Mouse (Mus musculus) limb, embryonic 15.5 days (tissue): ENCODE measurements around the gene 4930452B06Rik. TPM values are rescaled to one million over a fixed set of nuclear protein-coding genes. Genes with fewer than 3 reads are reported as not detected.
"Not testable (repeated sequence)": the region's sequence is repeated elsewhere in the genome, so short reads cannot be mapped to it uniquely, and the experiment has no call there.

ENCODE experiments used
- ATAC-seq: fragments of 200-750 bp; cut with Nextera tagmentation; 2 replicates; pipeline ENCODE4 v1.8.0; 2017; ENCODE audit warnings: low read depth, moderate TSS enrichment; ENCODE audit not compliant: insufficient number of reproducible peaks, low FRiP score, low TSS enrichment
- H3K27ac ChIP-seq: fragments of 300-500 bp; sonication (generic); 2 replicates; pipeline ENCODE4 v1.5.1; 2015; ENCODE audit warnings: moderate library complexity, mild to moderate bottlenecking, inconsistent platforms
- H3K27me3 ChIP-seq: fragments of 300-500 bp; sonication (generic); 2 replicates; pipeline ENCODE4 v1.6.1; 2015; ENCODE audit warnings: inconsistent platforms
- H3K36me3 ChIP-seq: fragments of 300-500 bp; sonication (generic); 2 replicates; pipeline ENCODE4 v1.6.1; 2015; ENCODE audit warnings: inconsistent platforms
- H3K4me1 ChIP-seq: fragments of 300-500 bp; sonication (generic); 2 replicates; pipeline ENCODE4 v1.6.1; 2015; ENCODE audit warnings: inconsistent platforms
- H3K4me2 ChIP-seq: fragments of 300-500 bp; sonication (generic); 2 replicates; pipeline ENCODE4 v1.6.1; 2015; ENCODE audit warnings: mild to moderate bottlenecking, inconsistent platforms
- H3K4me3 ChIP-seq: fragments of 300-500 bp; sonication (generic); 2 replicates; pipeline ENCODE4 v1.5.1; 2015; ENCODE audit warnings: mild to moderate bottlenecking, inconsistent platforms
- H3K9ac ChIP-seq: fragments of 300-500 bp; sonication (generic); 2 replicates; pipeline ENCODE4 v1.6.1; 2015; ENCODE audit warnings: inconsistent platforms
- H3K9me3 ChIP-seq: fragments of 300-500 bp; sonication (generic); 2 replicates; pipeline ENCODE4 v1.6.1; 2016; ENCODE audit warnings: inconsistent platforms
- WGBS: fragments of 180-500 bp; shearing (Covaris S2); methylation state at CpG from one replicate; pipeline ENCODE4 v1.1.7; 2015; 5-methylcytosine and 5-hydroxymethylcytosine counted together
- polyA plus RNA-seq: library from polyadenylated mRNA; unstranded; fragments of >200 nt; fragmentation: Nextera tagmentation; extraction: Ambion mirVana; gene quantifications from 2 replicates; pipeline ENCODE4 v1.2.1, GENCODE M21; 2015

The 4930452B06Rik gene
- polyA plus RNA-seq, 1 experiment from 2014 or later, result 3.8 TPM

- H3K27ac ChIP-seq, result no peak overlapping the region
- 83% methylated on average over 5 of the region's 5 CpGs for WGBS
- H3K27me3 ChIP-seq, result no peaks in the 10 kb centered on the region
- H3K4me1 ChIP-seq, result 0 out of 2 replicates have a peak, but pooled peaks cover 2% of the 10 kb centered on the region
- H3K36me3 ChIP-seq, result no peaks in the 10 kb centered on the region
- no peak overlapping the region for H3K9ac ChIP-seq
- ATAC-seq, result no peak
- H3K9me3 ChIP-seq, result no peaks in the 10 kb centered on the region
- H3K4me3 ChIP-seq, result no peak overlapping the region
- no peak overlapping the region for H3K4me2 ChIP-seq
These were observed 45.5 kb downstream of the 4930452B06Rik start for GRCm38 (mm10) chr14:8620580-8620979.

GRCm38 (mm10) chr14:8615636-8616035, 50.4 kb downstream of the 4930452B06Rik start:
- WGBS, result 41% methylated on average over 7 of the region's 7 CpGs
- Histone ChIP-seq H3K36me3 (no peaks in the 10 kb centered on the region), H3K9me3 (no peaks in the 10 kb centered on the region), H3K27ac (no peak overlapping the region), H3K4me3 (no peak overlapping the region), H3K9ac (no peak overlapping the region), H3K27me3 (no peaks in the 10 kb centered on the region), H3K4me1 (0 out of 2 replicates have a peak, but pooled peaks cover 2% of the 10 kb centered on the region), H3K4me2 (no peak overlapping the region)
- ATAC-seq, result no peak

GRCm38 (mm10) chr14:8614430-8614829, 51.6 kb downstream of the 4930452B06Rik start:
- H3K4me3 ChIP-seq, ATAC-seq, H3K27me3 ChIP-seq, H3K27ac ChIP-seq, H3K9me3 ChIP-seq, H3K4me2 ChIP-seq, H3K9ac ChIP-seq, H3K4me1 ChIP-seq, H3K36me3 ChIP-seq: not testable (repeated sequence)
- WGBS, result 81% methylated on average over 1 of the region's 1 CpGs

GRCm38 (mm10) chr14:8612080-8612479, 54.0 kb downstream of the 4930452B06Rik start:
- Histone ChIP-seq H3K9me3 (no peaks in the 10 kb centered on the region), H3K4me2 (no peak overlapping the region), H3K4me3 (no peak overlapping the region), H3K9ac (no peak overlapping the region), H3K27me3 (no peaks in the 10 kb centered on the region), H3K27ac (no peak overlapping the region), H3K36me3 (no peaks in the 10 kb centered on the region), H3K4me1 (0 out of 2 replicates have a peak, but pooled peaks cover 2% of the 10 kb centered on the region)
- ATAC-seq, result no peak

GRCm38 (mm10) chr14:8610108-8610507, 55.9 kb downstream of the 4930452B06Rik start:
- WGBS, result 74% methylated on average over 3 of the region's 3 CpGs
- Histone ChIP-seq H3K4me2 (no peak overlapping the region), H3K4me1 (no peaks in the 10 kb centered on the region), H3K36me3 (no peaks in the 10 kb centered on the region), H3K27me3 (no peaks in the 10 kb centered on the region), H3K9ac (no peak overlapping the region), H3K4me3 (no peak overlapping the region), H3K9me3 (no peaks in the 10 kb centered on the region), H3K27ac (no peak overlapping the region)
- ATAC-seq, result no peak

- ATAC-seq, result no peak
- no peaks in the 10 kb centered on the region for H3K9me3 ChIP-seq
- no peak overlapping the region for H3K4me3 ChIP-seq
- H3K27me3 ChIP-seq, result no peaks in the 10 kb centered on the region
- no peaks in the 10 kb centered on the region for H3K4me1 ChIP-seq
- WGBS, result 3% methylated on average over 3 of the region's 3 CpGs
- H3K4me2 ChIP-seq, result no peak overlapping the region
- H3K27ac ChIP-seq, result no peak overlapping the region
- no peaks in the 10 kb centered on the region for H3K36me3 ChIP-seq
- no peak overlapping the region for H3K9ac ChIP-seq
These were observed 57.4 kb downstream of the 4930452B06Rik start for GRCm38 (mm10) chr14:8608559-8609171.

GRCm38 (mm10) chr14:8604898-8605297, 61.1 kb downstream of the 4930452B06Rik start:
- Histone ChIP-seq H3K27me3 (no peaks in the 10 kb centered on the region), H3K9me3 (no peaks in the 10 kb centered on the region), H3K9ac (no peak overlapping the region), H3K4me2 (no peak overlapping the region), H3K36me3 (no peaks in the 10 kb centered on the region), H3K4me3 (no peak overlapping the region), H3K4me1 (no peaks in the 10 kb centered on the region), H3K27ac (no peak overlapping the region)
- WGBS, result 56% methylated on average over 2 of the region's 2 CpGs
- ATAC-seq, result no peak

- ATAC-seq, result no peak
- Histone ChIP-seq H3K27me3 (no peaks in the 10 kb centered on the region), H3K36me3 (no peaks in the 10 kb centered on the region)
These were observed 81.0 kb downstream of the 4930452B06Rik start for GRCm38 (mm10) chr14:8585031-8585430.

GRCm38 (mm10) chr14:8551006-8551405, 115.0 kb downstream of the 4930452B06Rik start:
- not testable (repeated sequence) for H3K27me3 ChIP-seq, H3K27ac ChIP-seq, H3K4me1 ChIP-seq, H3K9ac ChIP-seq, H3K36me3 ChIP-seq, H3K9me3 ChIP-seq, H3K4me2 ChIP-seq, ATAC-seq, H3K4me3 ChIP-seq
- WGBS, result 86% methylated on average over 2 of the region's 2 CpGs

More at GRCm38 (mm10) chr14:8585031-8585430, 81.0 kb downstream of the 4930452B06Rik start:
- H3K27ac ChIP-seq, result no peak overlapping the region
- H3K9ac ChIP-seq, result no peak overlapping the region
- WGBS, result 92% methylated on average over 1 of the region's 1 CpGs
- H3K9me3 ChIP-seq, result no peaks in the 10 kb centered on the region
- no peak overlapping the region for H3K4me3 ChIP-seq
- H3K4me1 ChIP-seq, result no peaks in the 10 kb centered on the region
- H3K4me2 ChIP-seq, result no peak overlapping the region

GRCm38 (mm10) chr14:8549108-8549507, 116.9 kb downstream of the 4930452B06Rik start:
- WGBS, result 66% methylated on average over 4 of the region's 4 CpGs
- no peak overlapping the region for H3K9ac ChIP-seq
- H3K4me1 ChIP-seq, result no peaks in the 10 kb centered on the region

GRCm38 (mm10) chr14:8536024-8536423, 130.0 kb downstream of the 4930452B06Rik start:
- H3K4me2 ChIP-seq, result no peak overlapping the region
- WGBS, result 96% methylated on average over 3 of the region's 3 CpGs

More at GRCm38 (mm10) chr14:8549108-8549507, 116.9 kb downstream of the 4930452B06Rik start:
- Histone ChIP-seq H3K4me2 (no peak overlapping the region), H3K4me3 (no peak overlapping the region), H3K27ac (no peak overlapping the region), H3K27me3 (no peaks in the 10 kb centered on the region), H3K9me3 (no peaks in the 10 kb centered on the region), H3K36me3 (no peaks in the 10 kb centered on the region)
- no peak for ATAC-seq

GRCm38 (mm10) chr14:8525232-8525631, 140.8 kb downstream of the 4930452B06Rik start:
- Histone ChIP-seq H3K9ac (no peak overlapping the region), H3K4me1 (no peaks in the 10 kb centered on the region), H3K27me3 (no peaks in the 10 kb centered on the region), H3K9me3 (no peaks in the 10 kb centered on the region), H3K4me3 (no peak overlapping the region), H3K36me3 (no peaks in the 10 kb centered on the region), H3K4me2 (no peak overlapping the region), H3K27ac (no peak overlapping the region)
- ATAC-seq, result no peak
- WGBS, result 78% methylated on average over 6 of the region's 6 CpGs

More at GRCm38 (mm10) chr14:8536024-8536423, 130.0 kb downstream of the 4930452B06Rik start:
- no peak overlapping the region for H3K4me3 ChIP-seq
- no peaks in the 10 kb centered on the region for H3K36me3 ChIP-seq
- no peak for ATAC-seq
- H3K9me3 ChIP-seq, result no peaks in the 10 kb centered on the region
- no peak overlapping the region for H3K9ac ChIP-seq
- no peaks in the 10 kb centered on the region for H3K4me1 ChIP-seq
- no peak overlapping the region for H3K27ac ChIP-seq
- no peaks in the 10 kb centered on the region for H3K27me3 ChIP-seq

- no peak for ATAC-seq
- 75% methylated on average over 6 of the region's 6 CpGs for whole genome bisulfite sequencing
- Histone ChIP-seq H3K27me3 (no peaks in the 10 kb centered on the region), H3K9ac (no peak overlapping the region), H3K4me3 (no peak overlapping the region), H3K9me3 (no peaks in the 10 kb centered on the region), H3K27ac (no peak overlapping the region), H3K36me3 (no peaks in the 10 kb centered on the region), H3K4me1 (no peaks in the 10 kb centered on the region), H3K4me2 (no peak overlapping the region)
These were observed 148.4 kb downstream of the 4930452B06Rik start for GRCm38 (mm10) chr14:8517681-8518080.
